Comparison of ENCODE assay signal across 10 mouse cellular contexts in genomic region chr6:14409772-14410171, GRCm38 (mm10).
DNase-seq lines count a peak whose midpoint lies in the region; ATAC-seq lines count a peak whose summit lies in the region.
"Had no signal": no experiment of that assay in that cellular context is flagged by ENCODE, and none has a peak within 500 bp of the region (broad histone marks: within the 10 kb centered on the region; RNA-seq: fewer than 3 reads in every experiment).

No protein-coding gene starts in this region.

- H3K27me3 ChIP-seq in heart, embryonic 12.5 days (replicated peaks): no peaks in the 10 kb centered on the region
- no peaks in the 10 kb centered on the region for H3K27me3 ChIP-seq in hindbrain, embryonic 16.5 days (replicated peaks; ENCODE audit: control insufficient read depth, insufficient read depth, low read length)
- no peaks in the 10 kb centered on the region for H3K27me3 ChIP-seq in midbrain, embryonic 13.5 days
- H3K27me3 ChIP-seq: embryonic facial prominence, embryonic 12.5 days; liver, embryonic 13.5 days had no signal

- H3K27ac ChIP-seq in heart, embryonic 12.5 days (ENCODE audit: poor library complexity, severe bottlenecking): no peak overlapping the region
- H3K27ac ChIP-seq in hindbrain, embryonic 16.5 days (ENCODE audit: low read depth, low read length): no peak overlapping the region
- no peak overlapping the region for H3K27ac ChIP-seq in midbrain, embryonic 13.5 days
- H3K27ac ChIP-seq: embryonic facial prominence, embryonic 12.5 days; liver, embryonic 13.5 days had no signal

- H3K9me3 ChIP-seq in heart, embryonic 12.5 days (replicated peaks): no peaks in the 10 kb centered on the region
- 0 out of 2 replicates have a peak, but pooled peaks cover 2% of the 10 kb centered on the region for H3K9me3 ChIP-seq in hindbrain, embryonic 16.5 days (ENCODE audit: control insufficient read depth, low read length)
- no peaks in the 10 kb centered on the region for H3K9me3 ChIP-seq in midbrain, embryonic 13.5 days
- H3K9me3 ChIP-seq: embryonic facial prominence, embryonic 12.5 days; liver, embryonic 13.5 days had no signal

- H3K4me1 ChIP-seq in heart, embryonic 12.5 days (replicated peaks): no peaks in the 10 kb centered on the region
- H3K4me1 ChIP-seq in hindbrain, embryonic 16.5 days (ENCODE audit: control insufficient read depth, insufficient read depth, low read depth, low read length): no peaks in the 10 kb centered on the region
- no peaks in the 10 kb centered on the region for H3K4me1 ChIP-seq in midbrain, embryonic 13.5 days (replicated peaks)
- H3K4me1 ChIP-seq: embryonic facial prominence, embryonic 12.5 days; liver, embryonic 13.5 days had no signal

- intact Hi-C loops in heart, postnatal 10 days (cut with DNase I): no loop called here

- no peak overlapping the region for H3K4me3 ChIP-seq in heart, embryonic 12.5 days
- H3K4me3 ChIP-seq in hindbrain, embryonic 16.5 days (ENCODE audit: low read length): no peak overlapping the region
- no peak overlapping the region for H3K4me3 ChIP-seq in midbrain, embryonic 13.5 days (replicated peaks)
- H3K4me3 ChIP-seq: embryonic facial prominence, embryonic 12.5 days; liver, embryonic 13.5 days had no signal

- H3K36me3 ChIP-seq in heart, embryonic 12.5 days: no peaks in the 10 kb centered on the region
- no peaks in the 10 kb centered on the region for H3K36me3 ChIP-seq in hindbrain, embryonic 16.5 days (ENCODE audit: control insufficient read depth, insufficient read depth, low read length)
- H3K36me3 ChIP-seq in midbrain, embryonic 13.5 days: no peaks in the 10 kb centered on the region
- H3K36me3 ChIP-seq: embryonic facial prominence, embryonic 12.5 days; liver, embryonic 13.5 days had no signal

- no peak overlapping the region for H3K9ac ChIP-seq in heart, embryonic 12.5 days
- H3K9ac ChIP-seq in hindbrain, embryonic 16.5 days (ENCODE audit: low read depth, low read length): no peak overlapping the region
- H3K9ac ChIP-seq in midbrain, embryonic 13.5 days (replicated peaks): no peak overlapping the region
- H3K9ac ChIP-seq: embryonic facial prominence, embryonic 12.5 days; liver, embryonic 13.5 days had no signal

- ATAC-seq in heart, embryonic 12.5 days (ENCODE audit: insufficient number of reproducible peaks, low FRiP score): no peak
- ATAC-seq in hindbrain, embryonic 16.5 days: peak; percentile 82
- ATAC-seq in midbrain, embryonic 13.5 days: peak; percentile 55; the same call in 1 of the 2 replicates
- no peak for ATAC-seq in inflammation-experienced regulatory T-cells, adult 6 months

- WGBS in heart, embryonic 12.5 days: 49% methylated on average over 4 of the region's 4 CpGs
- WGBS in hindbrain, embryonic 16.5 days: 25% methylated on average over 4 of the region's 4 CpGs
- 35% methylated on average over 4 of the region's 4 CpGs for WGBS in midbrain, embryonic 13.5 days

- peak; percentile 59 to 66 for DNase-seq in heart, postnatal 10 days
- peak; percentile 17 for DNase-seq in cerebellum, adult 8-10 months
- no peak for DNase-seq in thymus, postnatal 25 days
- DNase-seq in thymus, adult 18-20 months: no peak
- DNase-seq: liver, embryonic 13.5 days had no signal

- H3K4me2 ChIP-seq in heart, embryonic 12.5 days: no peak overlapping the region
- no peak overlapping the region for H3K4me2 ChIP-seq in hindbrain, embryonic 16.5 days (ENCODE audit: low read length)
- no peak overlapping the region for H3K4me2 ChIP-seq in midbrain, embryonic 13.5 days (replicated peaks)
- H3K4me2 ChIP-seq: embryonic facial prominence, embryonic 12.5 days; liver, embryonic 13.5 days had no signal

Comparison
In these comparisons a context has a peak if more than half of its experiments do, and no peak if none do; other contexts are left out.
1. DNase-seq: peak in heart, postnatal 10 days (2 of 2) and cerebellum, adult 8-10 months (single experiment); none in thymus, postnatal 25 days (single experiment) and thymus, adult 18-20 months (0 of 2).
2. ATAC-seq: peak in hindbrain, embryonic 16.5 days (single experiment) and midbrain, embryonic 13.5 days (single experiment); none in heart, embryonic 12.5 days (single experiment) and inflammation-experienced regulatory T-cells, adult 6 months (single experiment).